Mouse (Mus musculus) heart, embryonic 14.5 days (tissue): ENCODE data around the gene BC035044. TPM values are rescaled to one million over a fixed set of nuclear protein-coding genes. Genes with fewer than 3 reads are reported as not detected.
"Not testable (repeated sequence)": the region's sequence is repeated elsewhere in the genome, so short reads cannot be mapped to it uniquely, and the experiment has no call there.

Source experiments
- ATAC-seq: fragments of 200-750 bp; cut with Nextera tagmentation; 2 replicates; pipeline ENCODE4 v1.8.0; 2017; ENCODE audit warnings: low read depth, moderate TSS enrichment; ENCODE audit not compliant: insufficient number of reproducible peaks, insufficient read depth, low FRiP score
- H3K27ac ChIP-seq, 2 experiments: fragments of 200-500 bp in 1 of 2; fragments of 300-500 bp in 1 of 2; sonication (generic) in 1 of 2; replicated peaks in 1 of 2; 2 replicates each; pipeline ENCODE4 v1.5.1; 2012 to 2014; ENCODE audit warnings: low read depth in 2 of 2, low read length in 2 of 2, control low read depth in 1 of 2, mild to moderate bottlenecking in 1 of 2, mixed read lengths in 1 of 2; ENCODE audit not compliant: control insufficient read depth in 1 of 2, insufficient read depth in 1 of 2
- H3K27me3 ChIP-seq: fragments of 300-500 bp; sonication (generic); 2 replicates; pipeline ENCODE4 v1.6.1; 2014; ENCODE audit warnings: mild to moderate bottlenecking, low read length, control low read depth; ENCODE audit not compliant: control insufficient read depth, insufficient read depth
- H3K36me3 ChIP-seq: fragments of 300-500 bp; sonication (generic); 2 replicates; pipeline ENCODE4 v1.6.1; 2014; ENCODE audit warnings: mild to moderate bottlenecking, control low read depth, low read length, mixed read lengths; ENCODE audit not compliant: control insufficient read depth, insufficient read depth
- H3K4me1 ChIP-seq, 2 experiments: fragments of 200-500 bp in 1 of 2; fragments of 300-500 bp in 1 of 2; sonication (generic) in 1 of 2; 2 replicates each; pipeline ENCODE4 v1.6.1; 2012 to 2014; ENCODE audit warnings: low read length in 2 of 2, control low read depth in 1 of 2, mixed read lengths in 1 of 2; ENCODE audit not compliant: control insufficient read depth in 2 of 2, insufficient read depth in 2 of 2
- H3K4me2 ChIP-seq: fragments of 300-500 bp; sonication (generic); 2 replicates; pipeline ENCODE4 v1.6.1; 2014; ENCODE audit warnings: mild to moderate bottlenecking, low read length
- H3K4me3 ChIP-seq, 2 experiments: fragments of 200-500 bp in 1 of 2; fragments of 300-500 bp in 1 of 2; sonication (generic) in 1 of 2; 2 replicates each; pipeline ENCODE4 v1.5.1; 2012 to 2014; ENCODE audit warnings: low read length in 2 of 2, mild to moderate bottlenecking in 2 of 2, control low read depth in 1 of 2, low read depth in 1 of 2, moderate library complexity in 1 of 2; ENCODE audit not compliant: control insufficient read depth in 1 of 2, insufficient read depth in 1 of 2
- H3K9ac ChIP-seq: fragments of 300-500 bp; sonication (generic); 2 replicates; pipeline ENCODE4 v1.6.1; 2014; ENCODE audit warnings: mild to moderate bottlenecking, low read length
- H3K9me3 ChIP-seq: fragments of 300-500 bp; sonication (generic); 2 replicates; pipeline ENCODE4 v1.6.1; 2016; ENCODE audit warnings: low read length, control low read depth; ENCODE audit not compliant: control insufficient read depth
- WGBS: fragments of 180-500 bp; shearing (Covaris S2); extraction: QIAGEN DNeasy Blood & Tissue Kit; methylation state at CpG from one replicate; pipeline ENCODE4 v1.1.7; 2014; 5-methylcytosine and 5-hydroxymethylcytosine counted together
- polyA plus RNA-seq: library from polyadenylated mRNA; unstranded; fragments of >200 nt; fragmentation: Nextera tagmentation; extraction: Ambion mirVana; gene quantifications from 2 replicates; pipeline ENCODE4 v1.2.1, GENCODE M21; 2014

Gene BC035044
- polyA plus RNA-seq, 1 experiment from 2014 or later, result 0.34 TPM

DNA sequence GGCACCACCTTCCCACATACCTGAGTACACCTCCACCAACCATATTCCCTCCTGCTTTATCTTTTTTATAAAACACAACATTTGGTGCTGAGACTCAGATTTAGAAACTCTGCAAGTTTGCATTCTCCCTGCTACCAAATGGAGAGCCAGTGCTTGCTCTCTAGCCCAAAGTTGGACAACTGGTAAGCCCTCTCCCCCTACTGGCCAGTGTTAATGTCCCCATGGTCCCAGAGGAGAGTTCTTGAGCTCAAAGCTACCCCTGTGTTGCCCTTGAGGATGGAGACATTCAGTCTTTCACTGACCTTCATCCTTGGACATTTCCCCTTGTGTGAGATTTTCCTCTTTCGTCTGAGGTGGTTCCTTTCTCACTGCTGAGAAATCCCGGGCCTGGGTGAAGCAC lies 9.1 kb upstream of the BC035044 start:
- Histone ChIP-seq H3K27ac (no peak overlapping the region), H3K9ac (no peak overlapping the region), H3K4me2 (no peak overlapping the region), H3K36me3 (no peaks in the 10 kb centered on the region), H3K27me3 (no peaks in the 10 kb centered on the region), H3K9me3 (no peaks in the 10 kb centered on the region), H3K4me3 (no peak overlapping the region), H3K4me1 (no peaks in the 10 kb centered on the region)
- no peak for ATAC-seq
- WGBS, result 82% methylated on average over 2 of the region's 2 CpGs

DNA sequence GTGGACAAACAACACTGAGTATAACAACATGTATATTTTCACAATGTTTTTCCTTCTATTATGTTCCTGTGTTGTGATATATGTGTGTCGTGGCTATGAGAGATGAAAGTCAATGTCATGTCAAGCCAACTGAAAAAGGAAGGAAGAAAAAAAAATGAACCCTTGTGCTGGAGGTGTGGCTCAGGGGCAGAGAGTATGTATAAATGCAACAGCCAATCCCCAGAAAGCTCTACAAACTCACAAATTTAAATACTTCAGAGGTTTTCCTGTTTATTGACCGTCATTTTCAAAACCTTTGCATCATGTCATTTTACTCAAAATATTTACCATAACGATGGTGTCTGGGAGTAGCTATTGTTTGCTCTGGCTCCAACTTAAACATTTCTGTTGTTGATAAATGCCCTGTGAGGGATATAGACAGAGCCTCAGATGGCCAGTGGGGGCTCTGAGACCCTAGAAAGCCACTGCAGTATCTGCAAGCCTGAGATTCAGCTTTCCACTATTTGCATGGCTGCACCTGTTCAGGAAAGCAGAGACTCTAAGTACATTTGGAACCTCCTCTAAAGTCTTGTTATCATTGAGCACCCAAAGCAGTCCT lies 4.6 kb upstream of the BC035044 start:
- no peaks in the 10 kb centered on the region for H3K36me3 ChIP-seq
- H3K4me1 ChIP-seq, result no peaks in the 10 kb centered on the region
- no peak overlapping the region for H3K4me2 ChIP-seq
- no peak overlapping the region for H3K4me3 ChIP-seq
- 77% methylated on average over 3 of the region's 3 CpGs for WGBS
- no peaks in the 10 kb centered on the region for H3K27me3 ChIP-seq
- no peak for ATAC-seq
- H3K9me3 ChIP-seq, result no peaks in the 10 kb centered on the region
- H3K9ac ChIP-seq, result no peak overlapping the region
- no peak overlapping the region for H3K27ac ChIP-seq

DNA sequence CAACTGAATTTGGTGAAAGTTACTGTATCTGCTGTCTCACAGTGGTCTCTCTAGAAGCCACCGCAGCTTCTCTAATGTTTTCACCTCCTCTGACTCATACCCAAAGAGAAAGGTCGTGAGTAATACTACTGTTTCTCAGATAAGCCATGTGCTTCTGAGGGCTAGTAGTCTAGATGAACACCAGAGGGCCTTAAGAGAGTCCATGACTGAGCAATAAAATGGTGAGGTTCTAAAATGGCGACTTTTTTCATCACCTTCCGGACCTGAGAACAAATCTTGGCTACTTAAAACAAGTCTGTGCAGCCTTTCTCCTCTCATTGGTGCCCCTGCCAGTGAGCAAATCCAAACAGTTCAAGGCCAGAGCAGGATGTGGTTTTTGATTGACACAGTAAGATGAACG lies 2.1 kb downstream of the BC035044 start:
- H3K4me2 ChIP-seq, result no peak overlapping the region
- ATAC-seq, result no peak
- H3K9me3 ChIP-seq, result no peaks in the 10 kb centered on the region
- no peaks in the 10 kb centered on the region for H3K27me3 ChIP-seq
- no peak overlapping the region for H3K9ac ChIP-seq
- no peak overlapping the region for H3K4me3 ChIP-seq
- no peak overlapping the region for H3K27ac ChIP-seq
- 67% methylated on average over 5 of the region's 5 CpGs for WGBS
- no peaks in the 10 kb centered on the region for H3K36me3 ChIP-seq
- no peaks in the 10 kb centered on the region for H3K4me1 ChIP-seq

DNA sequence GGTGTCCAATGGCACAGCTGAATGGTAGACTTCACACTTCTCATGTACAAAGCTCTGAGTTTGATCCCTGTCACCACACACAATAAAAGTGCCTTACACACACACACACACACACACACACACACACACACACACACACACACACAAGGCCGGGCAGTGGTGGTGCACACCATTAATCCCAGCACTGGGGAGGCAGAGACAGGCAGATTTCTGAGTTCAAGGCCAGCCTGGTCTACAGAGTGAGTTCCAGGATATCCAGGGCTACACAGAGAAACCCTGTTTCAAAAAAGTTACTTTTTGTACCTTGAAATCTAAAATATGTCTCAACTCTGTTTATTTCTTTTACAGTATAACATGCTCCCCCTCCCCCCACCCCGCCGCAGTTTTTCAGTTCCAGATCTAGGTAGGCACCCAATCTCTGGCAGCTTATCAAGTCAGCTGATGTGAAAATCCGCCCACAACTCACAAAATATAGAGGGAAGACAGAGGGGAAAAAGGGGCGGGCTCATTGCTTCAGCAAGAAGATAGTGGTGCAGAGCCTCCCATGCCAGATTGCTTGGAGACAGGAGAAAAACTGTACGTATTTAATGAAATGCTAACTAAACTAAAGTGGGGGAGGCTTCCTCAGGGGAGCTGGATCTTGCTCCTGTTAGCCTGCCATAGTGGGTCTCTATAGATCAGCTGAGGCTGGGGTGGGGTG lies 3.7 kb downstream of the BC035044 start, which contains the start of gene Clec2i:
TSS of gene Clec2i (plus strand) at position 498 of the 700 bp plus-strand sequence.
- H3K36me3 ChIP-seq, H3K4me1 ChIP-seq, H3K4me3 ChIP-seq, H3K4me2 ChIP-seq, H3K9ac ChIP-seq, H3K9me3 ChIP-seq, ATAC-seq, H3K27me3 ChIP-seq, H3K27ac ChIP-seq: not testable (repeated sequence)
- 76% methylated on average over 6 of the region's 6 CpGs for WGBS

DNA sequence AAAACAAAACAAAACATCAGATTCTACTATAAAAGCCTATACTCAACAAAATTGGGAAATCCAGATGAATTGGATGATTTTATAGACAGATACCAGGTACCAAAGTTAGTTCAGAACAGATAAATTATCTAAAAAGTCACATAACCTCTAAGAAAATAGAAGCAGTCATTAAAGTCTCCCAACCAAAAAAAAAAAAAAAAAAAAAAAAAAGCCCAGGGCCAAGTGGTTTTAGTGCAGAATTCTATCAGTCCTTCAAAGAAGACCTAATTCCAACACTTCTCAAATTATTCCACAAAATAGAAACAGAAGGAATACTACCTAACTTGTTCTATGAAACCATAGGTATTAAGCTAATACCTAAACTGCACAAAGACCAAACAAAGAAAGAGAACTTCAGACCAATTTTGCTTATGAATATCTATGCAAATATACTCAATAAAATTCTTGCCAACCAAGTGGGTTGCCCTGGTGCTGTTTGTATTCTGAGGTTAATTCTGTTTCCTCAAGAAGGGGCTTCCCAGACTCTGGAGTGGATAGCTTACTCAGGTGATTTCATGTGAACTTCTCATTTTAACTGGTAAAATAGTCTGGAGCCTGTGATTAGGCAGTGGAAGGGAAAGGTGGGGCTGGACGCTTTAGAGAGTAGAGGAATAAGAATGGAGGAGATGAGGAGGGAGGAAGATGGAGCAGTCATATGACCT lies 18.9 kb downstream of the BC035044 start:
- no peaks in the 10 kb centered on the region for H3K9me3 ChIP-seq
- H3K27ac ChIP-seq, result no peak overlapping the region
- H3K36me3 ChIP-seq, result no peaks in the 10 kb centered on the region
- WGBS, result 77% methylated on average over 1 of the region's 1 CpGs
- H3K27me3 ChIP-seq, result no peaks in the 10 kb centered on the region
- H3K4me1 ChIP-seq, result no peaks in the 10 kb centered on the region
- H3K9ac ChIP-seq, result no peak overlapping the region
- no peak overlapping the region for H3K4me2 ChIP-seq
- ATAC-seq, result no peak
- no peak overlapping the region for H3K4me3 ChIP-seq

DNA sequence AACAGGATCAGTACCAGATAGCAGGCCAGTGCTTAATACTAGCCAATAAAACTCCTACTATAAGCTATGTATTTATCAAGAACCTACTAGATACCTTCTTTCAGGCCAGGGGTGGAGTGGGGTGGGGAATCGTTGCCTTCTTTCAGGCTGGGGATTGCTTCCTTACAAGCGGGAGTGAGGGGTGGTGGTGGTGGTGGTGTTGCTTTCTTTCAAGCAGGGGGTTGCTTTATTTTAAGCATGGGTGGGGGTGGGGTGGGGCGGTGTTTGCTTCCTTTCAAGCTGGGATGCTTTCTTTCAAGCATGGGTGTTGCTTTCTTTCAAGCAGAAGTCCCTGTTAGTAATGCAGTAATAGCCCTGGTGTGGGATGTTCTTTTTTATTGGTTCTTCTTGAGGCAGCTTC lies 22.1 kb downstream of the BC035044 start:
- H3K9ac ChIP-seq, result no peak overlapping the region
- 16% methylated on average over 3 of the region's 3 CpGs for WGBS
- no peaks in the 10 kb centered on the region for H3K4me1 ChIP-seq
- no peaks in the 10 kb centered on the region for H3K36me3 ChIP-seq
- ATAC-seq, result no peak
- H3K4me3 ChIP-seq, result no peak overlapping the region
- H3K27ac ChIP-seq, result no peak overlapping the region
- no peak overlapping the region for H3K4me2 ChIP-seq
- H3K9me3 ChIP-seq, result no peaks in the 10 kb centered on the region
- H3K27me3 ChIP-seq, result no peaks in the 10 kb centered on the region

DNA sequence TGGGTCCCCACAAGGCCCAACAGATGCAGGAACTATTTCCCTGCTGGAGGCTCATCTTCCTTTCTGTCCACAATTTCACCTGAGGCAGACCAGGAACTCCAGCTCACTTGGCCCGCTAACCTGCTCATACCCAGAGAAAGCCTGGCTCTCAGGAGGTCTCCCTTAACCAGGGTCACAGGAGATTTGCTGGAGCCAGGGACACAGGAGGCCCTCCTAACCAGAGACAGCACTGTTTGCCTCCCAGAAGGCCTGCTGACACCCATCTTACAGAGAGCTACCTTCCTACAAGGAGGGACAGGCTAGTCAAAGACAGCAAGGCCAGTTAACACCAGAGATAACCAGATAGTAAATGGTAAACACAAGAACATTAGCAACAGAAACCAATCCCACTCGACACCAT lies 33.0 kb downstream of the BC035044 start:
- no peaks in the 10 kb centered on the region for H3K9me3 ChIP-seq
- H3K4me1 ChIP-seq, result peaks cover 0 to 5% of the 10 kb centered on the region in 2 experiments; a peak in 1 of 4 replicates
- H3K9ac ChIP-seq, result no peak overlapping the region
- no peak for ATAC-seq
- H3K27ac ChIP-seq, result no peak overlapping the region
- H3K36me3 ChIP-seq, result no peaks in the 10 kb centered on the region
- WGBS, result 75% methylated on average over 2 of the region's 2 CpGs
- H3K4me3 ChIP-seq, result no peak overlapping the region
- no peak overlapping the region for H3K4me2 ChIP-seq
- H3K27me3 ChIP-seq, result no peaks in the 10 kb centered on the region
